Mouse (Mus musculus): Measurements from ENCODE around the gene Ppp1r14d.
A peak's percentile ranks its signal among the peaks of the same experiment; 100 is the strongest.

The Ppp1r14d gene

GRCm38 (mm10) chr2:119172862-119173576 lies 56.7 kb downstream of the Ppp1r14d start:
- peak in 1 of 2 experiments; percentile 28 for DNase-seq (ENCODE audit: low spot score in 2 of 2)

- no peak for DNase-seq (ENCODE audit: low spot score in 2 of 2)
Measured at GRCm38 (mm10) chr2:119172446-119172845, 57.3 kb downstream of the Ppp1r14d start.

- DNase-seq (ENCODE audit: low spot score in 2 of 2) = no peak
Measured at GRCm38 (mm10) chr2:119171574-119171973, 58.1 kb downstream of the Ppp1r14d start.

- DNase-seq (ENCODE audit: low spot score in 2 of 2) = no peak
Measured at GRCm38 (mm10) chr2:119170282-119170681, 59.4 kb downstream of the Ppp1r14d start.
